Mouse (Mus musculus): ENCODE measurements around the gene Qsox1. TPM values are rescaled to one million over a fixed set of nuclear protein-coding genes. Genes with fewer than 3 reads are reported as not detected.

The Qsox1 gene
- total RNA-seq, 2 experiments from 2014 or later = 23.0 to 23.7 TPM

DNA sequence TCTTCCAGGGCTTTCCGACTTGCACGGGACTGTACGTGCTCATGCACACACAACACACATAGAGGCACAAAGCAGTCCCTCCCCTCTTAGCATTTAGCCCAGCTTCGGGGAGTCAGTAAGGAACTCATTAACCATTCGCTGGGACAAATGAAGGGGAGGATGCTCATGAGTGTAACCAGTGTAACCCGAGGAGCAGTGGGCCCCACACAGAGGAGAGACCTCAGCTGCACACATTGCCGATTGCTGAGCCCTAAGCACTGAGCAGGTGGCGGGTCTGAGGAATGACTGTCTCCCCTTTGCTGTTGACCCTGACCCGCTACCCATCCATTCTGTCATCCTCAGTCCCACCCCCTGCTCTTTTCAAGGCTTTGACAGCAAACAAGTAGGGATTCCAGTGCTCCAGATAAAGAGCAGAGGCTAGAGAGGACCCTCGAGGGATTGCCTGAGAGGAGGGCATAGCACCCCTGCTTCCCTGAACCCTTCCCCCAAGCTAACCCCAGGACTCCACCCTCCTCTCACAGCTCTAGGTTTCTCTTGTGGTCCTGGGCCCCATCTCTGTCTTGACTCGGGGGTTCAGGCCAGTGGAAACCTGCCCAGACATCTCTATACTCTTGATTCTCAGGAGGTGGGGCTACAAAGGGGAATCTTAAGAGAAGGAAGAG lies 62.0 kb downstream of the Qsox1 start:
- intact Hi-C loops (cut with DNase I) = no loop called here
- no peak for DNase-seq

DNA sequence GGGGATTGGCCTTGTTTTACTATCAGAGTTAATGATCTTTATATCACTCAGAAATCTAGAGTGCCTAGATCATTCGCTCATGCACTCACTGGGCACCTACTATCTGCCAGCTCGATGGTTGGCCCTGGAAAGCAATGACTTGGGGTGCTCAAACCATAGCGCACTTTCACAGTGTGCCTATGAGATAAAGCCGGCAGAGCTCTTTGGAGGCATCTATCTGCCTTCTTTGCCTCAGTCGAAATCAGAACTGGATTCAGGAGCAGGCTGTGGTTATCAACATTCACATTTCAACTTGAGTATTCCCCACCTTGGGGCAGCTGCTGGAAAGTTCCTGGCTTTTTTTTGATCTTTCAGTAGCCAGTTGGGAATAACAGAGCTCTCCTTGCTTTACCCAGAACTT lies 64.8 kb downstream of the Qsox1 start:
- no peak for DNase-seq
- intact Hi-C loops (cut with DNase I) = no loop called here

DNA sequence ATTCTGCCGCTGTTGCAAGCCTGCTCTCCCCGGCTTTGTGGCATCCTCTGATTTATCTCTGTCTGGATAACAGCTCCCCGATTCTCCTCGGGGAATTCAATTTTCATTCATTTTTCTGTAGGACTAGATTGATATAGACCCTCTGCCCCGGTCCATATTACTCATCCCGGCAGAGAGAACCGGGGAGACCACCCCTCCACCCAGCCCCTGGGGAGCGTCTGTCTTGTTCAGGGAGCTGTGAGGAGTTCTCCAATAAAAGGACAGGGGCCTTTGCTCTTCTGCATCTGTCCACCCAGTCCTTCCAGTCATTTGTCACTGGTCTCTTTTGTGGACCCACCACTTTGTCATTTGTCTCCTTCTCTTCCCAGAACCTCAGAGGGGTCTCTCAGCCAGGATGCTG lies 65.7 kb downstream of the Qsox1 start:
- intact Hi-C loops (cut with DNase I) = no loop called here
- DNase-seq = no peak

DNA sequence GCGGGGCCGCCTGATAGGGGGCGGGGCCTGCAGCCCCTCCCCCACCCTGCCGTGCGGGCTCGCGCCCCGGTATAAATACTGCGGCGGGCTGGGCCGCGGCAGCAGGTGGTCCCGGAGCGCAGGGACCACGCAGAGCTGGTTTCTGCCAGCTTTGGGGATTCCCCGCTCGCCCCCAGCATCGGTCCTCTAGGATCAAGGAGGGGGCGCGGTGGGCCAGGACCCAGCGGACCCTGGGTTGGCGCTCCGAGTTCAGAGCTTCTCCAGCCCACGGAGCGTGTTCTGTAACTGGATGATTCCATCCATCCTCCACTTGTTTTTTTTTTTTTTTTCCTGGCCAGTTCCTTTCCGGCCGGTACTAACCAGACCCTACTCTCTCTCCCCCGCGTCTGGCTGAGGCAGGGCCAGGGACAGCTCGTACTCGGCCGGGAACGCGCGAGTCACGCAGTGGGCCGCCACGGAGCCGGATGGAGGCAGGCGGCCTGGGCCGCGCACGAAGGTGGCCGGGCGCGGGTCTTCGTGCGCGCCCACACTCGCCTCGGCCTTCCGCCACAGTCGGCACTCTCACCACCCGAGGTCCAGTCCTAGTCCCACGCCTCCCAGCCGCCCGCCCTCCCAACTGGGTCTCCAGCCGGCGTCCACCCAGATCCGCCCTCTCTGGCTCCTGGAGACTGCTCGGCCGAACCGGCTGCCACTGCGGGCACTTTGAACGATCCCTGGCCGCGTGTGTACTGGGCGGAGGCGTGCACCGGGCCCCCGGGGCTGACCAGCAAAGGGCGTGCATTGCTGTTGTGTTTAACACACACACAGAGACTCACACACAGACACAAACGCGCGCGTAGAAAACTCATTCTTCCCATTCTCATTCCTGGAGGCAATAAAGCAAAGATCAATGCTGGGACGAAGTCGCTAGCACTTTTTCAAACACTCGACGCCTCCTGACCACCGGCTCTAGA lies 70.0 kb downstream of the Qsox1 start:
- DNase-seq = no peak
- intact Hi-C loops (cut with DNase I) = no loop called here

DNA sequence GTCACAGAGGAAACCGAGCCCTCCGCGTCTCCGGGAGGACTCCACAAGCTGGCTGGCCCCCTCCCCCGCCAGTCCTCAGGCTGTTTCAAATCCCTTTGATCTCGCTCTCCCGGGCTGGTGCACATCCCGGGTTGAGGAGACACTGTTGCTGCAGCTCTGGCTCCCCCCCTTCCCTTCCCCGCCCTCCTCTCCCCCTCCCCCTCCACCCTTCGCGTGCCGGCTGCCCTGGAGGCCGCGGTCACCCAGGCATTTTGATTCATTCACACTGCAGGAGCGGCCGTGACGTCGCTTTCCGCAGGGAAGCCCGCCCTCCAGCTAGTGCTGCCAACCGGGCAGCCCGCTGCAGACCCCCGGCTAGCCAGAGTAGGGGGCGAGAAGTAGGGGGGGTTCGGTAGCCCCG lies 70.7 kb downstream of the Qsox1 start:
- intact Hi-C loops (cut with DNase I) = no loop called here
- DNase-seq = no peak

DNA sequence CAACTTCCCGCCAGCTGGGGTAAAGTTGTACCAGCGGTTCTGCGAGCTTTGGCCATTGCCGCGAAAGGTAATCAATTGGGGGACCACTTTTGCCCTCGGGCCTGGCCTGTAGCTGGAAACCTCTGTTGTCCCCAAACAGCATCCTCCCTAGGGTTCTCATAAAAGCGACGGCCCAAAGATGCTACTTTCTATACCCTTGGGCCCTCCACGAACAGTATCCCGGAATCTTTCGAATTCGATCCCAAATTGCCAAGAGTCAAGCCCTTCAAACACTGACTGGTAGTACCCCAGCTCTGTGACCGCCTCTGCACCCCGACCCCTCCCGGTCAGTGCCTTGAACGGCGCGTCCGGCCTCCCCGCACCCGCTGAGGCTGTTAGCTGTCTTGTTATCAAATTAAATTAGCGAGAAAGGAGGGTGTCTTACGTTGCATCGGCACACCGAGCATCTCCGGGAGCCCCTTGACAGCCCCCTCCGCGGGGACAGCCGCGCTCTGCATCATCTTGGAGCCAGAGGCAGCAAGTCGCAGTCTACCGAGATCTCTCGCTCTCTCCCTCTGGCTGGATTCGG lies 71.2 kb downstream of the Qsox1 start:
- intact Hi-C loops (cut with DNase I) = no loop called here
- DNase-seq = no peak

DNA sequence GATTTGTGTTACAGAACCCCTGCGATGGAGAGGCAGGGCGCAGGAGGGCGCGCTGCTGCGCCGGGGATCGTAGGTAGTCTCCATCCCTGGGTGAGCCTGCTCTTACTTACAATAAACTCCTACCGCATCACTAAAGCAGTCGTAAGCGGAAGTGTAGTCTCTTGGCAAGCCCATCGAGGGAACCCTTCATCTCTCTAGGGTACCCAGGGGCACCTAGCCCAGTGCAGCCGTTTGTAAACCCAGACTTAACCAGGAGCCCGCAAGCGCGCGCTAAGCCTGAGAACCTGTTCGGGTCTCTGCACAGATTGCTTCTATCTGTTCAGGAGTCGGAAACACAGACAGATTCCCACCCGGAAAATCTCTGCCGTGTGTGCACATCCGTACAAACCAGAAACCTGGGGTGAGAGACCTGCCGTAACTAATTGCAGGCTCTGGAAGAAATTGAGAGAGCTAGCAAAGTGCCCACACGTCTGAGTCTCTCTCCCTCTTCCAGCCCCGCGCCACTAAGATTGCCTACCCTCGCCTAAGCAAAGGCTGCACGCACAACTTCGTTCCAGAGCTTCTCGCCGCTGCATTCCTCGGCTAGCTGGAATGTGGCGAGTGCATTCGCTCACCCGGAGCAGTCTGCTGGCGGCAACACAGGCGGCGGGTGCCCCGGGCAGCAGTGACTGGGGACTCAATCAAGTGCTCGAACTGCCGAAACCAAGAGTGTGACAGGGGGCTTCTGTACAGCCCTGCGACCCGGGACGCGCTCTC lies 71.9 kb downstream of the Qsox1 start:
- intact Hi-C loops (cut with DNase I) = no loop called here

DNA sequence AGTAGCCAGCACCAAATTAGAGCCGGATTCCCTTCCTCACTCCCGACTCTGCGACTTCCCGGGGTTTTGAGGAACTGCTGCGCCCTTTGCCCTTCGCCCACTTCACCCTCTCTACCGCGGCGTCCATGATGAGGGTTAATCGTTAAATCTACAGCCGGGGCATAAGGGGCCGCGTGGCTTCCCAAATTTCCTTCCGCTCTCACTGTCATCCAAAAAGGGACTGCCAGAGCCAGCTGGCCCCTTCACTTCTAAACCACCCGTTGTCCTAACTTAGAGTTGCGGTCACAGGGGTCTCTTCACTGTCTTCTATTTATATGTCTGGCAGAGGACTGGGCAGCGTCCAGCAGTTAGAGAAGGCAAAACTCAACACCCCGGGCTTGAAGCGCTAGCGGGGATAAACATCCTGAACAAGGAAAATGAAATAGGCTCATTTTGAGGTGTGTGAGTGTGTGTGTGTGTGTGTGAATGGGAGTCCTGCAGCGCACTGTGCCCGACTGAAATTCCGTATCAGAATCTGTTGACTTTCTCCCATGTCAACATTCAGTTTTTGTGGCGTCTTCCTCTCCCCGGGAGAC lies 74.8 kb downstream of the Qsox1 start:
- no peak for DNase-seq
- intact Hi-C loops (cut with DNase I) = no loop called here

More for the DNA sequence above, 71.9 kb downstream of the Qsox1 start:
- DNase-seq = no peak

DNA sequence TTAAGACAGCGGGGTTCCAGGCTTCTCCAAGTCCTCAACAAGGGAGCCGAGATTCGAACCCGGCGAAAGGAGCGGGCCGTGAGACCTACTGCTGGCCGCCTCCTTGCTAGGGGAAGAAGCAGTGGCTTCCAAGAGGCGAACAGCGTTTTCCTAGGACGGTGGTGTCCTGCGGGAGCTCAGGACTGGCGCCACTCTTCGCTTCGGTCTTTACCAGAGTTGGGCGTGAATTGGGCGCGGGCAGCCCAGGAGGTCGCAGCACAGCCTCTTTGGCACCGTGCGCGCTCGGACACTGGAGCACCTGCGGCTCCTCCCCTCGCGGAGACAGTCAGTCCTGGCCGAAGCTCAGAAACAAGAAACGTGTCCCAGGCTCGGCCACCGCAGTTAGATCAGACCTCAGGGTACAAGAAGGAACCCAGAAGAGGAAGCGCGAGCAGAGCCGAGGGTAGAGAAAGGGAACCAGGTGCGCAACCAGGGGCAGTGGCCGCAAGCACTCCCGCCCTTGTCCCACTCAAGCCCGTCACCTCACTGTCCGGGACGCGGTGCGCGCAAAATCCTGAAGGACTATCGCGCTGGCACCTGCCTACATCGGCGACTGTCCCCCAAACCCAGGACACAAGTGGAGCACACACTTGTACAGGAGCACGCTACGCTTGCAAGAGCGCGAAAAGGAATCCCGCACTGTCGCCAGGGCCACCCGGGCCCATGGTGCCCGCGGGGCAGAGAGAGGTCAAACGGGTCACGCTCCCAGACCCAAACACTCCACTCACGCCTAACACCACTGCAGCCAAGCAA lies 75.5 kb downstream of the Qsox1 start:
- no peak for DNase-seq
- intact Hi-C loops (cut with DNase I) = no loop called here

DNA sequence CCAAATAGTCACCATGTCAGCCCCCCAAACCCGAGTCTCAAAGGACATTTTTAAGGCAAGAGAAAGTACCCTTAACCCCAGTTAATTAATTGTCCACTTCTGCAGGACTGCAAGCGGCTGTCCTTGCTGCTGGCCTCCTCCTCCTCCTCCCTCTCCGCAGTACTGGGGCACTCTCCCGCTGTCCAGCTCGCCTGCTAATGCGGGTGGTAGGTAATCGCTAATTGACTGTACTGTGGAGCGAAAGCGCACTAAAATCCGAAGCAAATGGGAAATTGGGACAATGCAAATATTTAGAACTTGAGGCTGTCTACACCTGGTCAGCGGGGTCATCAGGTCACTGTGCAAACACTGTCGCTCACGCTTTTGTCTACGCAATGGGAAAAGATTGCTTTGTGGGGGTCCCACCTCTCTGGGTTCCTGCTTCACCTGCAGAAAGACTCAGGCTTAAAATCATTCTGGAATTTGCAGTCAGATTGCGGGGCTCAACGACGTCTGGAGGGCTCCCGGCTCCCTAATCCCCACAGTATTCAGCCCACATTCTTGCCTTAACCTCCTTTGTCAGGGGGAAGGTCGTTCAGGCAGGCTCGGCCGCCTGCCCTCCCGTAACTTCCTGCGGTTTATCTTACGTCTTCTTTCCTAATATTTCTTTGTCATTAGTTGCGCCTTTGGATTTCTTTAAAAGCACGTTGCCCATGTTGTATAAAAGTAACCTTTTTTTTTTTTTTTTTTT lies 76.4 kb downstream of the Qsox1 start:
- intact Hi-C loops (cut with DNase I) = no loop called here
- DNase-seq = no peak

DNA sequence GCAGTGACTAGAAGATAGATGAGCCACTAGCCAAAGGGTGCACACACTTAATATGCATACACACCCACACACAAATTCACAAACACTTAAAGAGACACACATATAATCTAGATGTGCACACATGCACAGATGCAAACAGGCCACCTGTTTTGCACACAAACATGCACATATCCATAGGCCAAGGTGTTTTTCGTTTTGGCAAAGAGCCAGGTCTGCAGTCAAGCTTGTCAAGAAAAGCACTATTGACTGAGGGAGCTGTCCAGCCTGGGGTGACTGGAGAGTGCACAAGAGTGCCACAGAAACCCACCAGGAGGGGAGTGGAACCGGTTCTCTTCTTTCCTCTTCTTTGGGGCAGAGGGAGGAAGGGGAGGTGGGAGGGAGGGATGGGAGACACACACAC lies 81.5 kb downstream of the Qsox1 start:
- intact Hi-C loops (cut with DNase I) = no loop called here
- DNase-seq = no peak

DNA sequence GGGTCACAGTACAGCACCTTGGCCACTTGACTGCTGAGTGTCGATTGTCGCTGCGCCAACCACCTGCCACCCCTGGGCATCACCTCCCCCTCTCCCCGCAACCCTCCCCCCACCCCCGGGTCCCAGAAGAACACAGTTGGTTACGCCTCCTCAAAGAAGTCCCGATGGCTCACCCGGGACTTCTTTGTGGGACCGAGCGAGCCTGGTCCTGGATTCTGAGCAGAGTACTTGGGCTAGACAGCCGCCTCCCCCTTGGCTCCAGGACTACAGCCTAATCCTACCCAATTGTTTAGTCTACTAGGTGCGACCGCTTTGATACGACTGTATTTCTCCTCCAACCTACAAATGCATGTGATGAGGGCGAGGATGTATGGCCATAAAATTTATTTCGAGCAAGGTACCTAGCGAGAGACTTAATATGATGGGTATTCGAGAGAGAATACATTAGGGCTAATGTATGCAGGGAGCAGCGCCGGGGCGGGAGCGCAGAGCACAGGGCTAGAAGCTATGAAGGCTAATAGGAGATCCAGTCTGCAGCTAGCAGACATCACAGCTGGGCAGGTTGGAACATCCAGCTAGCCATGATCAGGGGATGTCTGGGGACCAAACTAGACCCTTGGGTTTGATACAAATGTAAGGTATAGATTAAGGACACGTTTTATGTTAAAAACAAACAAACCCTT lies 83.4 kb downstream of the Qsox1 start:
- DNase-seq = no peak
- intact Hi-C loops (cut with DNase I) = no loop called here

DNA sequence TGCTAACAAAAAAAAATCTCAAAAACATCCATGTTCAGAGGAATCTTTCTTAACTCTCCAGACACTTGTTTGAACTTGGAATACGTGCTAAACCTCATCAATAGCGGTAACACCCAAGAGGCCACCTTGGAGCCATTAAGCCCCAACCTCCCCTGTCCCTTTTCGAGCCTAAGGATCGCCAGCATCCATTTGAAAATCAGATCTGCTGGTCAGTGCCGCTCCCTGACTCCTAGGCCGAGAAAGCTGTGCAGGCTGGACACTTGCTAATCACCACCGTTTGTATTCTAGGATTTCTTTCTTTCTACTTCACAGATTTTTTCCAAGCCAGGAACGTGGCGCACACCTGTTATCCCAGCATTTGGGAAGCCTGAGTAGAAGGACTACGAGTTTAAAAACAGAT lies 84.9 kb downstream of the Qsox1 start:
- DNase-seq = no peak
- intact Hi-C loops (cut with DNase I) = no loop called here

Other genes with a start within 250 kb of the Qsox1 start
- not detected for gene Lhx4, start 61.2 kb downstream of the Qsox1 start, total RNA-seq (2021)
- gene Cep350, start 160.4 kb upstream of the Qsox1 start, total RNA-seq (2021) = 10 to 100 TPM; 34.3 to 35.2 TPM
- gene Tor1aip2, start 222.5 kb upstream of the Qsox1 start, total RNA-seq (2021) = 10 to 100 TPM; 47.8 to 48.3 TPM
- 100 to 1,000 TPM in 1 of 2 experiments, 10 to 100 TPM in 1; 88.8 to 105 TPM for gene Tor1aip1, start 223.6 kb upstream of the Qsox1 start, total RNA-seq (2021)